Mouse (Mus musculus) embryonic facial prominence, embryonic 11.5 days (tissue): ENCODE data around the gene Slc39a8. TPM values are rescaled to one million over a fixed set of nuclear protein-coding genes. Genes with fewer than 3 reads are reported as not detected.

Experiments used
- ATAC-seq: fragments of 200-750 bp; cut with Nextera tagmentation; replicated peaks from 2 replicates; pipeline ENCODE4 v1.8.0; 2017; ENCODE audit warnings: low read depth; ENCODE audit not compliant: insufficient number of reproducible peaks, low FRiP score, low TSS enrichment
- DNase-seq: peaks from one replicate; pipeline ENCODE4 v3.0.0-alpha.2; 2015; ENCODE audit warnings: low spot score
- H3K27ac ChIP-seq: fragments of 300-500 bp; sonication (generic); replicated peaks from 2 replicates; pipeline ENCODE4 v1.5.1; 2014; ENCODE audit warnings: mild to moderate bottlenecking, low read depth, low read length, control low read depth
- H3K27me3 ChIP-seq: fragments of 300-500 bp; sonication (generic); 2 replicates; pipeline ENCODE4 v1.6.1; 2014; ENCODE audit warnings: mild to moderate bottlenecking, low read length, moderate library complexity, mixed read lengths; ENCODE audit not compliant: control insufficient read depth, insufficient read depth
- H3K36me3 ChIP-seq: fragments of 300-500 bp; sonication (generic); replicated peaks from 2 replicates; pipeline ENCODE4 v1.6.1; 2014; ENCODE audit warnings: low read depth, mild to moderate bottlenecking, low read length, moderate library complexity, mixed read lengths; ENCODE audit not compliant: control insufficient read depth, insufficient read depth
- H3K4me1 ChIP-seq: fragments of 300-500 bp; sonication (generic); 2 replicates; pipeline ENCODE4 v1.6.1; 2014; ENCODE audit warnings: low read length, mixed read lengths; ENCODE audit not compliant: control insufficient read depth, insufficient read depth
- H3K4me2 ChIP-seq: fragments of 300-500 bp; sonication (generic); 2 replicates; pipeline ENCODE4 v1.6.1; 2014; ENCODE audit warnings: low read depth, mild to moderate bottlenecking, control low read depth, low read length, moderate library complexity
- H3K4me3 ChIP-seq: fragments of 300-500 bp; sonication (generic); 2 replicates; pipeline ENCODE4 v1.5.1; 2014; ENCODE audit warnings: low read depth, low read length, control low read depth
- H3K9ac ChIP-seq: fragments of 300-500 bp; sonication (generic); replicated peaks from 2 replicates; pipeline ENCODE4 v1.6.1; 2014; ENCODE audit warnings: mild to moderate bottlenecking, control low read depth, low read length
- H3K9me3 ChIP-seq: fragments of 300-500 bp; sonication (generic); replicated peaks from 2 replicates; pipeline ENCODE4 v1.6.1; 2016; ENCODE audit warnings: mild to moderate bottlenecking, low read length, inconsistent platforms, mixed read lengths; ENCODE audit not compliant: control insufficient read depth
- WGBS: fragments of 180-500 bp; shearing (Covaris S2); extraction: QIAGEN DNeasy Blood & Tissue Kit; methylation state at CpG from one replicate; pipeline ENCODE4 v1.1.7; 2014; 5-methylcytosine and 5-hydroxymethylcytosine counted together
- polyA plus RNA-seq: library from polyadenylated mRNA; unstranded; fragments of >200 nt; fragmentation: Nextera tagmentation; extraction: Ambion mirVana; gene quantifications from 2 replicates; pipeline ENCODE4 v1.2.1, GENCODE M21; 2014

Slc39a8 gene
- polyA plus RNA-seq, 1 experiment from 2014 or later = 18.8 TPM

GRCm38 (mm10) chr3:135840185-135840584, 15.1 kb downstream of the Slc39a8 start:
- H3K9ac ChIP-seq = no peak overlapping the region
- 82% methylated on average over 12 of the region's 12 CpGs for WGBS
- no peaks in the 10 kb centered on the region for H3K27me3 ChIP-seq
- H3K4me1 ChIP-seq = no peaks in the 10 kb centered on the region
- ATAC-seq (0 out of 2 replicates have a peak, but pooled peaks have one; percentile 52), DNase-seq (peak; percentile 41)
- H3K4me2 ChIP-seq = no peak overlapping the region
- no peaks in the 10 kb centered on the region for H3K9me3 ChIP-seq
- no peaks in the 10 kb centered on the region for H3K36me3 ChIP-seq
- H3K4me3 ChIP-seq = no peak overlapping the region
- no peak overlapping the region for H3K27ac ChIP-seq

DNA sequence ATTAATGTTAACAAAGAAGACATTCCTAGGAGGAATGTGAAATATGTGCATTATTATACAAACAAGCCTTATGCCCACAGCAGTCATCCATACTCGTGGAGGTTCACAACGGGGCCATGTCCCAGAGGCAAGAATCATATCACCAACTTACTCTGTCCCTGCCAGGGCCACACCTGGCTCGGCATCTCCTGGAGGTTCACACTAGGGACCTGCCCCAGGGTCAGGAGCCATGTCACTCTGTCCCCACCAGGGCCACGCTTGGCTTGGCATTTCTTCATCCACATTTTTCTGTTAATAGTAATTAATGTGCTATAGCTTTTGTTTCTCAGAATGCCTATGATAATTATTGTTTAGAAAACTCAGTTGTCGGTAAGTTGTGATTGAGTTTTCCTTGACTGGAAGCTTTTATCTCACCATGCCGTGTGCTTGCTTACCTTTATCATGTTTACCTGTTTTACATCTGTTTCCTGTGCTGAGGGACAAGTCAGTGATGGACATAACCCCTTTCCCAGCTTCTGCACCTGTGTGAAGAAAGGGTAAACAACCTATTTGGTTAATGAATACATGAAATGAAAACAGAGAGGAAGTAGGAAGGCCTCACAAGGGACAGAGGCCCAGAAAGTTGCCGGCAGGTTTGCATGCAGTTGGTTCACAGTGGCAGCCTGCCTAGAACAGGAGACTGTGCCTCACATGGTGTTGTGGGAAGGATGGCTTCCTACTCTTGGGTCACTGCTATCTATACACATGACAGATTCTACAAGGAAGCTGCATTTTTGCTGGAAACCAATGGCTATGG, 16.8 kb downstream of the Slc39a8 start:
- Histone ChIP-seq H3K27ac (no peak overlapping the region), H3K4me2 (no peak overlapping the region), H3K27me3 (no peaks in the 10 kb centered on the region), H3K9me3 (no peaks in the 10 kb centered on the region), H3K4me3 (no peak overlapping the region), H3K9ac (no peak overlapping the region), H3K4me1 (no peaks in the 10 kb centered on the region), H3K36me3 (no peaks in the 10 kb centered on the region)
- 78% methylated on average over 7 of the region's 7 CpGs for WGBS
- no peak for ATAC-seq
- no peak for DNase-seq

GRCm38 (mm10) chr3:135843181-135843580, 18.1 kb downstream of the Slc39a8 start:
- Histone ChIP-seq H3K4me3 (no peak overlapping the region), H3K9ac (no peak overlapping the region), H3K4me2 (no peak overlapping the region), H3K36me3 (no peaks in the 10 kb centered on the region), H3K4me1 (no peaks in the 10 kb centered on the region), H3K27me3 (no peaks in the 10 kb centered on the region), H3K9me3 (no peaks in the 10 kb centered on the region), H3K27ac (no peak overlapping the region)
- ATAC-seq = no peak
- no peak for DNase-seq
- 63% methylated on average over 5 of the region's 5 CpGs for WGBS

- H3K4me1 ChIP-seq = no peaks in the 10 kb centered on the region
- H3K27ac ChIP-seq = no peak overlapping the region
- DNase-seq (no peak), ATAC-seq (no peak)
- WGBS = 68% methylated on average over 8 of the region's 8 CpGs
- H3K9me3 ChIP-seq = no peaks in the 10 kb centered on the region
- H3K4me2 ChIP-seq = no peak overlapping the region
- H3K27me3 ChIP-seq = no peaks in the 10 kb centered on the region
- no peak overlapping the region for H3K9ac ChIP-seq
- H3K4me3 ChIP-seq = no peak overlapping the region
- H3K36me3 ChIP-seq = no peaks in the 10 kb centered on the region
Measured at GRCm38 (mm10) chr3:135843707-135844106, 18.6 kb downstream of the Slc39a8 start.

- no peak overlapping the region for H3K27ac ChIP-seq
- H3K9me3 ChIP-seq = no peaks in the 10 kb centered on the region
- no peaks in the 10 kb centered on the region for H3K27me3 ChIP-seq
- no peak overlapping the region for H3K4me2 ChIP-seq
- no peaks in the 10 kb centered on the region for H3K36me3 ChIP-seq
- H3K4me1 ChIP-seq = no peaks in the 10 kb centered on the region
- H3K4me3 ChIP-seq = no peak overlapping the region
- WGBS = 87% methylated on average over 1 of the region's 1 CpGs
- H3K9ac ChIP-seq = no peak overlapping the region
- ATAC-seq (no peak), DNase-seq (no peak)
Measured at GRCm38 (mm10) chr3:135844835-135845234, 19.8 kb downstream of the Slc39a8 start.

GRCm38 (mm10) chr3:135845860-135846259, 20.8 kb downstream of the Slc39a8 start:
- ATAC-seq (no peak), DNase-seq (no peak)
- Histone ChIP-seq H3K27ac (no peak overlapping the region), H3K4me2 (no peak overlapping the region), H3K4me1 (no peaks in the 10 kb centered on the region), H3K27me3 (no peaks in the 10 kb centered on the region), H3K4me3 (no peak overlapping the region), H3K9me3 (no peaks in the 10 kb centered on the region), H3K36me3 (no peaks in the 10 kb centered on the region), H3K9ac (no peak overlapping the region)
- WGBS = 48% methylated on average over 7 of the region's 7 CpGs

- Histone ChIP-seq H3K4me3 (no peak overlapping the region), H3K36me3 (no peaks in the 10 kb centered on the region), H3K4me2 (no peak overlapping the region), H3K9me3 (no peaks in the 10 kb centered on the region), H3K9ac (no peak overlapping the region), H3K27me3 (no peaks in the 10 kb centered on the region), H3K27ac (no peak overlapping the region), H3K4me1 (no peaks in the 10 kb centered on the region)
- no peak for ATAC-seq
- WGBS = 65% methylated on average over 2 of the region's 2 CpGs
- DNase-seq = no peak
Measured at GRCm38 (mm10) chr3:135851607-135852006, 26.5 kb downstream of the Slc39a8 start.

- 81% methylated on average over 10 of the region's 10 CpGs for WGBS
- no peak overlapping the region for H3K4me2 ChIP-seq
- no peaks in the 10 kb centered on the region for H3K27me3 ChIP-seq
- H3K36me3 ChIP-seq = no peaks in the 10 kb centered on the region
- no peaks in the 10 kb centered on the region for H3K9me3 ChIP-seq
- no peak overlapping the region for H3K4me3 ChIP-seq
- H3K9ac ChIP-seq = no peak overlapping the region
- no peak overlapping the region for H3K27ac ChIP-seq
- ATAC-seq = no peak
- no peak for DNase-seq
- H3K4me1 ChIP-seq = no peaks in the 10 kb centered on the region
Measured at GRCm38 (mm10) chr3:135853604-135854297, 28.7 kb downstream of the Slc39a8 start.
